Mouse (Mus musculus) intestine, postnatal 0 days (tissue): ENCODE measurements around the gene Elavl4. TPM values are rescaled to one million over a fixed set of nuclear protein-coding genes. Genes with fewer than 3 reads are reported as not detected.

Source experiments
- ATAC-seq: fragments of 200-750 bp; cut with Nextera tagmentation; 2 replicates; pipeline ENCODE4 v1.8.0; 2017; ENCODE audit warnings: mild to moderate bottlenecking, moderate TSS enrichment, moderate library complexity
- H3K27ac ChIP-seq: fragments of 300-500 bp; sonication (generic); 2 replicates; pipeline ENCODE4 v1.5.1; 2014; ENCODE audit warnings: mild to moderate bottlenecking, low read depth, low read length, moderate library complexity
- H3K27me3 ChIP-seq: fragments of 300-500 bp; sonication (generic); replicated peaks from 2 replicates; pipeline ENCODE4 v1.6.1; 2014; ENCODE audit warnings: low read length, mixed read lengths; ENCODE audit not compliant: control insufficient read depth, insufficient read depth
- H3K36me3 ChIP-seq: fragments of 300-500 bp; sonication (generic); 2 replicates; pipeline ENCODE4 v1.6.1; 2014; ENCODE audit warnings: mild to moderate bottlenecking, moderate library complexity; ENCODE audit not compliant: control insufficient read depth, insufficient read depth
- H3K4me1 ChIP-seq: fragments of 300-500 bp; sonication (generic); replicated peaks from 2 replicates; pipeline ENCODE4 v1.6.1; 2014; ENCODE audit warnings: antibody characterized with exemption, low read length, mixed read lengths; ENCODE audit not compliant: control insufficient read depth, insufficient read depth
- H3K4me2 ChIP-seq: fragments of 300-500 bp; sonication (generic); replicated peaks from 2 replicates; pipeline ENCODE4 v1.6.1; 2014; ENCODE audit warnings: low read depth, mild to moderate bottlenecking, moderate library complexity
- H3K4me3 ChIP-seq: fragments of 300-500 bp; sonication (generic); 2 replicates; pipeline ENCODE4 v1.5.1; 2014; ENCODE audit warnings: low read depth, low read length
- H3K9ac ChIP-seq: fragments of 300-500 bp; sonication (generic); 2 replicates; pipeline ENCODE4 v1.6.1; 2014; ENCODE audit warnings: mild to moderate bottlenecking, low read depth, low read length
- H3K9me3 ChIP-seq: fragments of 300-500 bp; sonication (generic); 2 replicates; pipeline ENCODE4 v1.6.1; 2016; ENCODE audit warnings: mixed run types; ENCODE audit not compliant: control insufficient read depth
- CTCF ChIP-seq: sonication (generic); IDR thresholded peaks from 2 replicates; pipeline ENCODE4 v1.5.1; 2016; ENCODE audit warnings: low read depth, mild to moderate bottlenecking, control low read depth, antibody characterized with exemption, moderate library complexity
- WGBS: fragments of 180-500 bp; shearing (Covaris S2); extraction: QIAGEN DNeasy Blood & Tissue Kit; methylation state at CpG from one replicate; pipeline ENCODE4 v1.1.7; 2014; 5-methylcytosine and 5-hydroxymethylcytosine counted together
- polyA plus RNA-seq: library from polyadenylated mRNA; unstranded; fragments of >200 nt; fragmentation: Nextera tagmentation; extraction: Ambion mirVana; gene quantifications from 2 replicates; pipeline ENCODE4 v1.2.1, GENCODE M21; 2015

Elavl4 gene
- polyA plus RNA-seq, 1 experiment from 2014 or later, result 30.0 TPM

DNA sequence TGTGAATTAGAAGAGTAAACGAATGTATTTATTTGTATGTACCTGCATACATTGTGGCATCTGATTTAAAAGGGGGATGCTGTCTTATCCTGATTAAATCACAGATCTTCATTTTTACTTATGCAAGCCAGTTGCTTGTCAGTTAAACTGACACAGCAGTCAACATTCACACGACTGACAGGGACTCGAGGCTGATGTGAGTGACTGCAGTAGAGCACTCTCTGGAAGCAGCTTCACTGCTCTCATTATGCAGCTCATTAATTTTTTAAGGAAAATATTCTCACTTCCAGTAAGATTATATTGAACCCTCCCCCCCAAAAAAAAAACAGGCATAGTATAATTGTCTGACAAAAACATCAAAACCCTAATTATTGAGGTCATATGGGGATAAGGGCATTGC lies 101.7 kb downstream of the Elavl4 start:
- Histone ChIP-seq H3K9me3 (no peaks in the 10 kb centered on the region), H3K4me2 (no peak overlapping the region), H3K27me3 (no peaks in the 10 kb centered on the region), H3K4me3 (no peak overlapping the region), H3K27ac (no peak overlapping the region), H3K4me1 (no peaks in the 10 kb centered on the region), H3K36me3 (no peaks in the 10 kb centered on the region), H3K9ac (no peak overlapping the region)
- no peak for TF ChIP-seq CTCF
- 79% methylated on average over 3 of the region's 3 CpGs for WGBS
- ATAC-seq, result no peak

DNA sequence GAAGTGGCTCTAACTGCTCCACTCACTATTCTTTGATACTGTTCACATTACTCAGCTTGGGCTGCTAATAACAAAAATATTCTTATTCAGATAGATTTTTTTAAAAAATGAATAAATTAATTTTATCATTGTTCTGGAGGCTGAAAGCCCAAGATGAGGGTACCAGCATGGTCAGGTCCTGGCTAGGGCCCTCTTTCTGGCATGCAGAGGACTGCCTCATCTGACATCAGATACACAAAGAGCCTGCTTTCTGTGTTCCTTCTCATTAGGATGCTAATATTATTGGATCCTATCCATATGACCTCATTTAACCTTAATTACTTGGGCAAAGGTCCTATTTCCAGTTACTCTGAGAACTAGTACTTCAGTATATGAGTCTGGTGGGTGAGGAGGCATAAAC lies 108.8 kb downstream of the Elavl4 start:
- Histone ChIP-seq H3K4me3 (no peak overlapping the region), H3K36me3 (no peaks in the 10 kb centered on the region), H3K27ac (no peak overlapping the region), H3K9ac (no peak overlapping the region), H3K4me2 (no peak overlapping the region), H3K4me1 (no peaks in the 10 kb centered on the region), H3K9me3 (no peaks in the 10 kb centered on the region), H3K27me3 (no peaks in the 10 kb centered on the region)
- TF ChIP-seq CTCF, result no peak
- ATAC-seq, result no peak

DNA sequence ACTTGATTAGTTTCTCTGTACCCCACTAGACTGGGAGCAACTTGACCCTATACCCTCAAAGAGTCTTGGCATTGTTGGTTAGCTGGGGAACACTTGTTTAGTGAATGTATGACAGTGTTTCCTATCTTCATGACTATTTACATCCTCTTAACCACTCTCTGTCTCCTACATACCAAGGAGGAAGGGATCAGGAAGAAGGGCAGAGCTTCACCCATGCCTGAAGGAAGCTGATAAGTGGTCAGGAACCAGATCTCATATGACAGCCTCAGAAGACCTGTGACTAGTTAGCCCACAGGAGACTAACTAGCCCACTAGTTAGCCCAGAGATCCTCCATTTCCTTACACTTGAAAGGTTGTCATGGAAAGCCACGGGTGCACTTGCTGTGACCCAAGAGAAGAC lies 117.2 kb downstream of the Elavl4 start:
- Histone ChIP-seq H3K27ac (no peak overlapping the region), H3K4me1 (no peaks in the 10 kb centered on the region), H3K4me3 (no peak overlapping the region), H3K4me2 (no peak overlapping the region), H3K36me3 (no peaks in the 10 kb centered on the region), H3K9me3 (no peaks in the 10 kb centered on the region), H3K9ac (no peak overlapping the region), H3K27me3 (no peaks in the 10 kb centered on the region)
- WGBS, result 63% methylated on average over 1 of the region's 1 CpGs
- no peak for ATAC-seq
- TF ChIP-seq CTCF, result no peak

DNA sequence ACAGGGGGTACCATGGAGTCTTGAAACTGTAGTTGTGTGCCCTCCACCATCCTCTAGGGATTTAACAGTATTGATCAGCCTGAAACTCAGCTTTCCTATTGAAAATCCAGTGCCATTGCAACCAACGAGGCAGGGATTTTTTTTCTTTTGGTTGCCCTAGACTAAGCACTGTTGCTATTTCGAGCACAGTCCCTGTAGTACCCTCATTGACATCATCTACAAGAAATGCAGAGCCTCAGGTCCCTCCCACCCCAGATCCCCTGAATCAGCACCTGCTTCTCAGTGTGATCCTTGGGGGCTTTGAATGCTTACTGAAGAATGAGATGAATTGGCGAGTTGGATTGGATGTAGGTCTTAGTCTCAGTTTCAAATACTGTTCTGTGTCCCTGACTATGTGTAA lies 119.4 kb downstream of the Elavl4 start:
- Histone ChIP-seq H3K4me3 (no peak overlapping the region), H3K36me3 (no peaks in the 10 kb centered on the region), H3K4me1 (no peaks in the 10 kb centered on the region), H3K9me3 (no peaks in the 10 kb centered on the region), H3K4me2 (no peak overlapping the region), H3K9ac (no peak overlapping the region), H3K27ac (no peak overlapping the region), H3K27me3 (no peaks in the 10 kb centered on the region)
- no peak for TF ChIP-seq CTCF
- ATAC-seq, result no peak
- WGBS, result 77% methylated on average over 3 of the region's 3 CpGs

DNA sequence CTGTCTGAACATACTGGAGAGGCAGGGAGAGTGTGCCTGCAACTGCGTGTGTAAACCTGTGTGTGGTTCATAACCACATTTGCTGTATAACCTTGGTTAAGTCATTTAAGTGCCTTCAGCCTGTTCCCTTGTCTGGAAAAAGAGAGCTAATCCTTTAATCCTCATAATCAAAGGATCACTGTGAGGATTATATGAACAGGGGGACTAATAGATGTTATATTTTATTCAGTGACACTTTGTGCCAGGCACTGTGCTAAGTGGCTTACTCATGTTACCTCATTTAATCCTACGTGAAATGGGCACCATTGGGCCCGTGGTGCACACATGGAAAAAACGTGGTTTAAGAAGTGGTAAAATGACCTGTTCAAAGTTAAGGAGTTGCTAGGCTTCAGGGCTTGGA lies 119.9 kb downstream of the Elavl4 start:
- no peak overlapping the region for H3K9ac ChIP-seq
- H3K4me3 ChIP-seq, result no peak overlapping the region
- ATAC-seq, result no peak
- no peak overlapping the region for H3K27ac ChIP-seq
- H3K4me2 ChIP-seq, result no peak overlapping the region
- H3K9me3 ChIP-seq, result no peaks in the 10 kb centered on the region
- 89% methylated on average over 4 of the region's 4 CpGs for WGBS
- TF ChIP-seq CTCF, result no peak
- H3K4me1 ChIP-seq, result no peaks in the 10 kb centered on the region
- H3K27me3 ChIP-seq, result no peaks in the 10 kb centered on the region
- H3K36me3 ChIP-seq, result no peaks in the 10 kb centered on the region

DNA sequence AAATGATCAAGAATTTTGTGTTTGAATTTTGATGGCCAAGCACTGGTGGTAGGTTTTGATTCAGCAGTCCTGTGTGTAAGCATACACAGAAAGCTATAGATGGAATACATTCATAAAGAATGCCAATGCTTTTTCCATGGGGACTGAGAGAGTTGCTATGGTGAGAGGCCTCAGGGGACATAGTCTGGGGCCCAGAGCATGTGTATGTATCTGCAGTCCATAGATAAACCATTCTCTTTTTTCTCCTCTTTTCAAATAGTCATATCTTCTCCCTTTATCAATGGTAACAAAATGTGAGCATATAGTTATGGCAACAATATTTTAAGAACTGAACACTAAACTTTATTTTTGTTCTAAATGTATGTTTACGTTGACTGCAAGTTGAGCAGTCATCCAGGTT lies 122.1 kb downstream of the Elavl4 start:
- H3K27ac ChIP-seq, result no peak overlapping the region

DNA sequence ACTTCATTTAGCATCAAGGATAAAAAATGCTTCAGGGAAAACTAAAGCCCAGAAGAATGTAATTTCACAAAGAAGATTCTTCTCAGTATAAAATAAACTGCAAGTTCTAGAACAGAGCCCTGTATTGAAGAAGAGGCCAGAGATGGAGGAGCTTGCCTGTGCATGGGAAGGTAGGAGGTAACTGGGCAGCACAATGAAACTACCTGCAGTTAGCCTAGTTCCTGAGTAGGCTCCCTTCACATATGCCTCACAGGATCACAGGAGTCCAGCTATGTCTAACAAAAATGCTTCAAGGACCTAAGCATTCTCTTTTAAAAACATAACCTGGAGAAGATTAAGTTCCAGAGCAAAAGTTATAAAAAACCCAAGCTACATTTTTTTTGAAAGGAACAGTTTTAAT lies 122.5 kb downstream of the Elavl4 start:
- Histone ChIP-seq H3K27me3 (no peaks in the 10 kb centered on the region), H3K9me3 (no peaks in the 10 kb centered on the region), H3K9ac (no peak overlapping the region), H3K4me1 (no peaks in the 10 kb centered on the region), H3K4me2 (no peak overlapping the region), H3K27ac (no peak overlapping the region), H3K36me3 (no peaks in the 10 kb centered on the region), H3K4me3 (no peak overlapping the region)
- no peak for ATAC-seq
- TF ChIP-seq CTCF, result no peak

More for the DNA sequence above, 122.1 kb downstream of the Elavl4 start:
- H3K27me3 ChIP-seq, result no peaks in the 10 kb centered on the region
- no peaks in the 10 kb centered on the region for H3K9me3 ChIP-seq
- no peak overlapping the region for H3K9ac ChIP-seq
- 94% methylated on average over 1 of the region's 1 CpGs for WGBS
- no peak for TF ChIP-seq CTCF
- no peak overlapping the region for H3K4me3 ChIP-seq
- H3K4me2 ChIP-seq, result no peak overlapping the region
- no peak for ATAC-seq
- H3K36me3 ChIP-seq, result no peaks in the 10 kb centered on the region
- H3K4me1 ChIP-seq, result no peaks in the 10 kb centered on the region
